Mouse (Mus musculus): ENCODE measurements around the gene Esr2. TPM values are rescaled to one million over a fixed set of nuclear protein-coding genes. Genes with fewer than 3 reads are reported as not detected.

Gene Esr2
- total and polyA plus RNA-seq, 3 experiments: 0.03 TPM; not detected in 2

GRCm38 (mm10) chr12:76190940-76191339, 13.9 kb upstream of the Esr2 start (continued):
- no peak for TF ChIP-seq GATA1 (IDR thresholded peaks at IDR 0.05; ENCODE audit: low read depth, low read length)

GRCm38 (mm10) chr12:76187849-76188248, 10.8 kb upstream of the Esr2 start:
- peaks cover 0 to 14% of the 10 kb centered on the region in 2 experiments; a peak in 2 of 4 replicates for H3K36me3 ChIP-seq (ENCODE audit: control insufficient read depth in 1 of 2, insufficient read depth in 2 of 2, low read length in 2 of 2)
- no peaks in the 10 kb centered on the region for H3K27me3 ChIP-seq (ENCODE audit: control insufficient read depth in 1 of 2, insufficient read depth in 2 of 2, low read length in 2 of 2)
- no peaks in the 10 kb centered on the region for H3K79me2 ChIP-seq (ENCODE audit: control insufficient read depth, insufficient read depth, low read length, poor library complexity)
- H3K27ac ChIP-seq (ENCODE audit: control insufficient read depth, low read depth, low read length): no peak overlapping the region
- no peak for TF ChIP-seq SIN3A (IDR thresholded peaks at IDR 0.05; ENCODE audit: low read length)
- TF ChIP-seq ZNF384 (IDR thresholded peaks at IDR 0.05; ENCODE audit: low read depth, low read length): no peak
- no peak for TF ChIP-seq BHLHE40 (IDR thresholded peaks at IDR 0.05; ENCODE audit: borderline replicate concordance, low read depth, low read length)
- no peak for TF ChIP-seq UBTF (IDR thresholded peaks at IDR 0.05; ENCODE audit: borderline replicate concordance, insufficient read depth, low read depth, low read length)
- no peak for TF ChIP-seq POLR2A (IDR thresholded peaks at IDR 0.05; ENCODE audit: control insufficient read depth in 1 of 2, insufficient read depth in 1 of 2, low read depth in 1 of 2, low read length in 2 of 2, poor library complexity in 1 of 2)
- TF ChIP-seq RCOR1 (IDR thresholded peaks at IDR 0.05; ENCODE audit: low read depth, low read length): no peak
- no peak for TF ChIP-seq ELF1 (IDR thresholded peaks at IDR 0.05; ENCODE audit: low read depth, low read length)
- TF ChIP-seq JUND (IDR thresholded peaks at IDR 0.05; ENCODE audit: low read depth, low read length): no peak
- no peak for TF ChIP-seq GATA1 (IDR thresholded peaks at IDR 0.05; ENCODE audit: low read depth, low read length)
- TF ChIP-seq GABPA (IDR thresholded peaks at IDR 0.05; ENCODE audit: low read depth, low read length): no peak
- no peak for TF ChIP-seq ETS1 (IDR thresholded peaks at IDR 0.05; ENCODE audit: low read depth, low read length)
- TF ChIP-seq E2F4 (IDR thresholded peaks at IDR 0.05; ENCODE audit: borderline replicate concordance, low read depth, low read length): no peak
- TF ChIP-seq CTCF (IDR thresholded peaks at IDR 0.05 in 2 of 3, conservative IDR thresholded peaks at IDR 0.05 in 1 of 3; ENCODE audit: control insufficient read depth in 1 of 3, insufficient read depth in 1 of 3, low read depth in 2 of 3, low read length in 3 of 3, poor library complexity in 1 of 3, severe bottlenecking in 1 of 3): peak in 2 of 3 experiments; percentile 58 to 63; a peak in 5 of 6 replicates
- peak; percentile 55 for TF ChIP-seq RAD21 (IDR thresholded peaks at IDR 0.05; ENCODE audit: low read depth, low read length)
- TF ChIP-seq MXI1 (IDR thresholded peaks at IDR 0.05; ENCODE audit: low read depth, low read length): no peak
- no peak for TF ChIP-seq TBP (IDR thresholded peaks at IDR 0.05; ENCODE audit: low read depth, low read length)
- TF ChIP-seq MYB (IDR thresholded peaks at IDR 0.05; ENCODE audit: low read depth, low read length): no peak
- no peak for TF ChIP-seq POLR2AphosphoS5 (IDR thresholded peaks at IDR 0.05; ENCODE audit: borderline replicate concordance, low read depth, low read length)
- peak; percentile 55 for TF ChIP-seq SMC3 (IDR thresholded peaks at IDR 0.05; ENCODE audit: low read depth, low read length)
- TF ChIP-seq ZKSCAN1 (IDR thresholded peaks at IDR 0.05; ENCODE audit: low read depth, low read length): no peak
- TF ChIP-seq CHD2 (IDR thresholded peaks at IDR 0.05; ENCODE audit: low read length): no peak
- TF ChIP-seq MAX (IDR thresholded peaks at IDR 0.05; ENCODE audit: low read length): no peak
- TF ChIP-seq NELFE (IDR thresholded peaks at IDR 0.05; ENCODE audit: low read depth, low read length): no peak
- TF ChIP-seq USF2 (IDR thresholded peaks at IDR 0.05; ENCODE audit: borderline replicate concordance in 1 of 2, insufficient read depth in 1 of 2, low read depth in 1 of 2, low read length in 2 of 2): no peak
- TF ChIP-seq TAL1 (IDR thresholded peaks at IDR 0.05; ENCODE audit: low read length): no peak
- peaks cover 12 to 17% of the 10 kb centered on the region in 2 experiments for H3K4me1 ChIP-seq (ENCODE audit: control insufficient read depth in 1 of 2, insufficient read depth in 2 of 2, low read length in 2 of 2)
- H3K9me3 ChIP-seq (replicated peaks; ENCODE audit: insufficient read depth, low read length): no peaks in the 10 kb centered on the region
- H3K9ac ChIP-seq (ENCODE audit: control insufficient read depth, low read depth, low read length, poor library complexity, severe bottlenecking): no peak overlapping the region
- peak; percentile 45 for DNase-seq (ENCODE audit: low read depth, low spot score)
- no peak overlapping the region for H3K4me3 ChIP-seq (ENCODE audit: control insufficient read depth in 1 of 2, insufficient read depth in 1 of 2, low read depth in 2 of 2, low read length in 2 of 2)

All from MEL (cell line).